Mouse (Mus musculus) G1E (cell line): Measurements from ENCODE around the gene Rasgef1b. TPM values are rescaled to one million over a fixed set of nuclear protein-coding genes. Genes with fewer than 3 reads are reported as not detected.

ENCODE experiments used
- ATAC-seq: 2 replicates; pipeline ENCODE4 v1.8.0; 2016; ENCODE audit warnings: mild to moderate bottlenecking; ENCODE audit not compliant: insufficient number of reproducible peaks, poor library complexity, low FRiP score, severe bottlenecking; ENCODE audit errors: extremely low read depth
- DNase-seq: peaks from one replicate; pipeline ENCODE4 v3.0.0; 2012; ENCODE audit warnings: low spot score
- H3K27me3 ChIP-seq: 2 replicates; pipeline ENCODE4 v1.6.1; 2012; ENCODE audit warnings: mild to moderate bottlenecking, low read length, inconsistent platforms; ENCODE audit not compliant: insufficient read depth
- H3K36me3 ChIP-seq: replicated peaks from 2 replicates; pipeline ENCODE3; 2012; ENCODE audit warnings: mild to moderate bottlenecking, inconsistent platforms
- H3K4me1 ChIP-seq: 2 replicates; pipeline ENCODE4 v1.6.1; 2012; ENCODE audit warnings: low read depth, low read length, inconsistent platforms, mixed read lengths; ENCODE audit not compliant: insufficient read depth
- H3K4me3 ChIP-seq: 2 replicates; pipeline ENCODE4 v1.5.1; 2012; ENCODE audit warnings: low read depth, mild to moderate bottlenecking, inconsistent platforms, low read length, moderate library complexity, mixed read lengths
- H3K9me3 ChIP-seq: replicated peaks from 2 replicates; pipeline ENCODE4 v1.6.1; 2012; ENCODE audit warnings: inconsistent platforms
- CTCF ChIP-seq: IDR thresholded peaks from 2 replicates; pipeline ENCODE4 v1.5.1; 2012; ENCODE audit warnings: low read depth, low read length, inconsistent platforms, mixed read lengths
- GATA1 ChIP-seq: IDR thresholded peaks from 2 replicates; pipeline ENCODE4 v1.6.1; 2012; ENCODE audit warnings: borderline replicate concordance, low read length, inconsistent platforms, mixed read lengths
- GATA2 ChIP-seq: IDR thresholded peaks from 2 replicates; pipeline ENCODE4 v1.6.1; 2012; ENCODE audit warnings: low read depth, low read length, inconsistent platforms, borderline replicate concordance
- POLR2AphosphoS5 ChIP-seq: IDR thresholded peaks from 2 replicates; pipeline ENCODE4 v1.6.1; 2012; ENCODE audit warnings: low read depth, low read length, inconsistent platforms; ENCODE audit not compliant: insufficient replicate concordance
- TAL1 ChIP-seq: conservative IDR thresholded peaks from 2 replicates; pipeline ENCODE4 v1.6.1; 2012; ENCODE audit warnings: low read depth, low read length, inconsistent platforms, mixed read lengths
- polyA plus RNA-seq: library from polyadenylated mRNA; stranded (reverse); fragments of >175 nt; gene quantifications from 2 replicates; pipeline ENCODE4 v1.2.3, GENCODE M21; 2012
- total RNA-seq, 2 experiments: library from RNA; stranded (forward) in 1 of 2; stranded (reverse) in 1 of 2; fragments of 200-1000 nt in 1 of 2; fragments of >200 nt in 1 of 2; fragmentation: Nextera tagmentation in 1 of 2; gene quantifications; 2 replicates each; pipeline ENCODE4 v1.2.3; 2014 to 2017

Gene Rasgef1b
- total and polyA plus RNA-seq, 3 experiments, result 0.38 TPM; not detected in 2

- TF ChIP-seq GATA2 (no peak), CTCF (no peak), POLR2AphosphoS5 (no peak), TAL1 (no peak), GATA1 (no peak)
- DNase-seq, result no peak
- Histone ChIP-seq H3K9me3 (peaks cover 56% of the 10 kb centered on the region), H3K4me1 (no peaks in the 10 kb centered on the region), H3K36me3 (no peaks in the 10 kb centered on the region), H3K27me3 (no peaks in the 10 kb centered on the region), H3K4me3 (no peak overlapping the region)
- ATAC-seq, result no peak
Observed at GRCm38 (mm10) chr5:99271531-99271930, 457.3 kb downstream of the Rasgef1b start.

- no peaks in the 10 kb centered on the region for H3K4me1 ChIP-seq
- TF ChIP-seq TAL1, result no peak
- no peak for TF ChIP-seq GATA1
- TF ChIP-seq GATA2, result no peak
- TF ChIP-seq CTCF, result no peak
- no peak for TF ChIP-seq POLR2AphosphoS5
- ATAC-seq, result no peak
Observed at GRCm38 (mm10) chr5:99269131-99269530, 459.7 kb downstream of the Rasgef1b start.

GRCm38 (mm10) chr5:99267338-99267737, 461.5 kb downstream of the Rasgef1b start:
- DNase-seq (no peak), ATAC-seq (no peak)
- Histone ChIP-seq H3K4me3 (no peak overlapping the region), H3K27me3 (no peaks in the 10 kb centered on the region), H3K9me3 (peaks cover 50% of the 10 kb centered on the region), H3K4me1 (no peaks in the 10 kb centered on the region), H3K36me3 (no peaks in the 10 kb centered on the region)
- no peak for TF ChIP-seq TAL1
- TF ChIP-seq CTCF, result no peak
- no peak for TF ChIP-seq POLR2AphosphoS5
- TF ChIP-seq GATA2, result no peak
- TF ChIP-seq GATA1, result no peak

More at GRCm38 (mm10) chr5:99269131-99269530, 459.7 kb downstream of the Rasgef1b start:
- H3K9me3 ChIP-seq, result peaks cover 48% of the 10 kb centered on the region
- no peaks in the 10 kb centered on the region for H3K36me3 ChIP-seq
- no peak overlapping the region for H3K4me3 ChIP-seq
- no peaks in the 10 kb centered on the region for H3K27me3 ChIP-seq
- no peak for DNase-seq

- H3K4me1 ChIP-seq, result no peaks in the 10 kb centered on the region
- H3K36me3 ChIP-seq, result no peaks in the 10 kb centered on the region
- H3K4me3 ChIP-seq, result no peak overlapping the region
- no peak for TF ChIP-seq TAL1
- no peak for TF ChIP-seq GATA1
- H3K9me3 ChIP-seq, result peaks cover 47% of the 10 kb centered on the region
- DNase-seq, result no peak
- no peak for ATAC-seq
- H3K27me3 ChIP-seq, result no peaks in the 10 kb centered on the region
Observed at GRCm38 (mm10) chr5:99266301-99266700, 462.6 kb downstream of the Rasgef1b start.

DNA sequence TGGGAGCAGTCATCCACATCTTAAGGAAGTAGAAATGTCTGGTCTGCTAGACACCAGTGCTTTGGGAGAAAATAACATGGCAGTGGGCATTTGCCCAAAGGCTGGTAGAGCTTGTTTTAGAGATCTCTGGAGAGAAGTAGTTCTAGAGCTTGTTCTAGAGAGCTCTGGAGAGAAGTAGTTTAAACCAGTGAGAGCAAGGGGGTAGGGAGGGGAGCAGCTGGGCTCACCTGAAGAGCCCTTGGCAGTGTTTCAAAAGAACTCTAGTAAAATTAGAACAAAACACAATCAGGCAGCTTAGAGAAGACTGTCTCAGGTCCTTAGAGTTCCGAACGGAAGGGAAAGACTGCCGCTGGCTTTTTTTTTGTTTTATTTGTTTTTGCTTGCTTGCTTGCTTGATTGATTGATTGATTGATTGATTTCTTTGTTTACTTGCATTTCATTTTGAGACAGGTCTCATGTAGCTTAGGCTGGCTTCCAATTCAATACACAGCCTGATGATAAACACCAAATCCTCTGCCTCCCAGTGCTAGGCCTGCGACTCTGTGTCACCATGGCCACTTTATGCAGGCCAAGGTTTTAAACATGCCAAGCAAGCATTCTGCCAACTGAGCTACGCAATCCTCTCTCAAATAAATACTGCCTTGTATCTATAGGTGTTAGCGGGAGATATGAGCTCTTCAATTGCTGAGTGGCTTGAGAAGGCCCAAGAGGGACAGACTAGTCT, 466.5 kb downstream of the Rasgef1b start:
- no peak for DNase-seq
- no peak for TF ChIP-seq TAL1
- TF ChIP-seq GATA1, result no peak
- TF ChIP-seq GATA2, result no peak
- no peak for TF ChIP-seq POLR2AphosphoS5
- H3K27me3 ChIP-seq, result no peaks in the 10 kb centered on the region

DNA sequence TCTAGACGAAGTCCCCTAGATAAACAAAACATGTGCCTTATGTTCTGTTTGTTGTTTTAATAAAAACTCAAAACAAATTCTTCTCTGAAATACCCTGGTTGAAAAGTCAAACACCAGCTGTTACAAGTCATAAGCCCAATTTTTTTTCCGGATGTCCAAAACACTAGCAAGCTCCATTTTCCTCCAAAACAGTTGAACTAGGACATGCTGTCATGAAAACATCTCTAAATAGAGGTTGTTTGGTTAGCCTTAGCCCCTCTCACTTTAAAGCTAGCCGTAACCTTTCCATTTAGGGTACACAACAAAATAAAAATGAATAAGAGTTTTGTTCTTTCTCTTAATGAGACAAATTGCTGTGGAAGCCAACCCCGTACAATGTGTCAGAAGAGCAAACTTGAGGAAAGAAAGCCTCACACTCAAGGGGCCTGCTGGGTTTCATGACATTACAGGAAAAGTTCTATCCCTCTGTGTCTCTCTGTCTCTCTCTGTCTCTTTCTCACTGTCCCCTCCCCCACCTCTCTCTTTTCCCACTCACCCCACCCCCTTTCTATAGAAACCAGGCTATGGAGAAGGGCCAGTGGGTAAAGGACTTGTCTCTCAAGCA, 467.6 kb downstream of the Rasgef1b start:
- ATAC-seq (no peak), DNase-seq (no peak)
- no peaks in the 10 kb centered on the region for H3K36me3 ChIP-seq
- H3K27me3 ChIP-seq, result no peaks in the 10 kb centered on the region
- H3K4me3 ChIP-seq, result no peak overlapping the region
- no peak for TF ChIP-seq GATA1
- H3K4me1 ChIP-seq, result no peaks in the 10 kb centered on the region
- peaks cover 39% of the 10 kb centered on the region for H3K9me3 ChIP-seq

More for the DNA sequence above, 466.5 kb downstream of the Rasgef1b start:
- Histone ChIP-seq H3K4me1 (no peaks in the 10 kb centered on the region), H3K9me3 (peaks cover 43% of the 10 kb centered on the region), H3K4me3 (no peak overlapping the region), H3K36me3 (no peaks in the 10 kb centered on the region)
- ATAC-seq, result no peak

DNA sequence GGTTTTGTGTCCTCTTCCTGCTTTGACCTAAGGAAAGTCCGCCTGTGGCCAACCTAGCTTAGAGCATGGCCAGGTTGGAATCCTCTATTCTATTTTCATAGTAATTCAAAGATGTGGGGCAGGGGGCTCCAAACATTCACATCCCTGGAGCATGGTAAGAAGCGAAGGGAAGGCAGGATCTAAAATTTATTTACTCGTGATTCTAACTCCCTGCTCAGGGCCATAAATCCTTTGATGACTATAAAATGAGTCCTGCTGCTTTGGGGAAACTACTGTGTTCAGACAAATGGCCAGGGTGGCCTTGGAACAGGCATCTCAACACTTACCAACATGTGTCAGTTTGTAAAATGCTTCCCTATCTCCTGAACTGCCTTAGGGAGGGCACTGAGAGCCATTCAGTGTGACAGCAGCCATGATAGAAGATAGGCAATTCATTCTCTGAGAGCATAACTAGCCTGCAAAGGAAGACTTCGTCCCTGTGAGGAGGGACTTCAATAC, 470.8 kb downstream of the Rasgef1b start:
- TF ChIP-seq GATA2, result no peak
- TF ChIP-seq POLR2AphosphoS5, result no peak
- no peak for TF ChIP-seq CTCF
- TF ChIP-seq TAL1, result no peak

More for the DNA sequence above, 470.8 kb downstream of the Rasgef1b start:
- H3K4me1 ChIP-seq, result no peaks in the 10 kb centered on the region
- H3K9me3 ChIP-seq, result peaks cover 36% of the 10 kb centered on the region
- no peaks in the 10 kb centered on the region for H3K27me3 ChIP-seq
- no peak for ATAC-seq
- no peak for DNase-seq
- no peaks in the 10 kb centered on the region for H3K36me3 ChIP-seq
- no peak overlapping the region for H3K4me3 ChIP-seq
